Mouse (Mus musculus) left cerebral cortex, postnatal 4 days (tissue): ENCODE data around the gene Xdh. TPM values are rescaled to one million over a fixed set of nuclear protein-coding genes. Genes with fewer than 3 reads are reported as not detected.
"Not testable (repeated sequence)": the region's sequence is repeated elsewhere in the genome, so short reads cannot be mapped to it uniquely, and the experiment has no call there.

Source experiments
- DNase-seq: peaks from one replicate; pipeline ENCODE4 v3.0.0-alpha.2; 2022
- intact Hi-C: fragments of 180-260 bp; cut with DNase I; formaldehyde crosslinking; loops from one replicate; pipeline ENCODE4 v1.15.1; 2025
- total RNA-seq, 2 experiments: library from RNA; stranded (reverse); gene quantifications; 2 replicates each; pipeline ENCODE4 v1.2.3; 2021

Xdh gene
- total RNA-seq, 2 experiments from 2014 or later: 0.38 to 0.58 TPM

DNA sequence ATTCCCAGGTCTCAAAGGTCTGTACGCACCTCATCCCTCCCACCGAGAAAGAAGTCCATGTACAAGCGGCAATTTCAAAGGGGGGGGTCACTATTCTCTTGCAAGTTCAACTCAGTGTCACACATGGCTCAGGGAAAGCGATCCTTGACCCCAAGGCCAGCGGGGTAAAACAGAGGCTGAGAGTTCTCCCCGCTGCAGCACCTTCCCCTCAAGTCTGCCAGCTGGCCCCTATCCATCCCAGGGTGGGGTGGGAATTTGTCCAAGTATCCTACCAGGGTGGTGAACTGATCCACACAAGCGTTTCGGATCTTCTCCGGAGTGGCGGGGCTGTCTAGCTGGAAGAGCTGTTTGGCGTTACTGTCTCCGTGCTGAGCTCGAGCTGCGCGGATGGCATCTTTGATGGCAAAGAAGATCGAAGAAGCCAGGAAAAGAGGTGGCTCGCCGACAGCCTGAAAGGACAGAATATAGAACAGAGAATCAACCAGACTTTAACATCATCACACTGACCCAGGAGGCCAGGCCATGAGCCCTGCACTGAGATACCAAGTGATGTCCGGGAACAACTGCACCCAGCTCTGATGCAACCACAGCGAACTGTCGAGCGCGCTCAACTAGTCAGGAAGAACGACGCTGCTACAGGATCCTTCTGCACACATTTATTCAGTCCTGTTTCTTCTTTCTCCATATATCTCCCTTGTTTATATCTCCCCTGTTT lies 63.8 kb downstream of the Xdh start:
- intact Hi-C loops: loop anchor here (10.0 kb wide), 1 partner anchor 1021 kb away; no protein-coding TSS in a partner anchor
- peak; percentile 31 for DNase-seq

GRCm38 (mm10) chr17:73883332-73883731 lies 66.7 kb downstream of the Xdh start:
- intact Hi-C loops: loop anchor here (2.0 to 10.0 kb wide), 3 partner anchors 136 to 1019 kb away; no protein-coding TSS in a partner anchor
- DNase-seq: no peak

DNA sequence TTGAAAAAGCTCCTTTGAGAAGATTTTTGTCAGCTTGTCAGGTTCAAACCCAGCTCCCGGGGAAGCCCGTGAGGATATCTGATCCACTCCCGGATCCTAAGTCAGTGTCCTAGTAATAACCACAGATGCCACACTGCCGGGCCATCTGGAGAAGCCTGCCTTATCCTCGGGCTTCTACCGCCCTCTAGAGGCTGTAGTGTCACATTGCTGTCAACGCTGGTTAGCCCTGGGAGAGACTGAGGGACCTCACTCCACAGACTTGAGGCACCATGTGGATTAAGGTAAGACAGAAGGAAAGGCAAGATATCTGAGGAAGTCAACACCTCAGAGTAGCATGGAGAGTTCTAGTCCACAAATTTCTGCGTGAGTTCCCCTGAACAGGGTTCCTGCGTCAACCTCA lies 67.8 kb downstream of the Xdh start:
- peak; percentile 83 for DNase-seq
- intact Hi-C loops: loop anchor here (2.0 to 10.0 kb wide), 3 partner anchors 135 to 1017 kb away; no protein-coding TSS in a partner anchor

DNA sequence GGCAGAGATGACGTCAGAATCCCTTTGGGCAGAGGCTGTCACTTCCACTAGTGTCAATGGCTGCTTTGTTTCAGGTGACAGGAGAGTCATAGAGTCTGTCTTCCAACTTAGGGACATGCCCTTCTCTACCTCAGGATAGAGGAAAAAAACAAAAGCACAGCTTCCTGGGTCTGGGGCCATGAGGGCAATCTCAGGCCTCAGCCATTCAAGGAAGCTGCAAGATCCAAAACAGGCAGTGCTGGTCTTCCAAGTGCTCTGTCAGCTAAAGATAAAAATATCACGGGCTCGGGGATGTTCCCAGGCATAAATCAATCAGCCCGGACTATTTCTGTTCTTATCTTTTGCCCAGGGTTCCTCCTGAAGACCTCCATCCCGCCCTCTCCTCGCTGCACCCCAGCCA lies 68.7 kb downstream of the Xdh start:
- intact Hi-C loops: loop anchor here (5.0 to 10.0 kb wide), 2 partner anchors 134 to 1016 kb away; no protein-coding TSS in a partner anchor
- DNase-seq: no peak

- intact Hi-C loops: loop anchor here (5.0 to 10.0 kb wide), 2 partner anchors 133 to 1015 kb away; no protein-coding TSS in a partner anchor
Measured at GRCm38 (mm10) chr17:73880286-73880685, 69.7 kb downstream of the Xdh start.

DNA sequence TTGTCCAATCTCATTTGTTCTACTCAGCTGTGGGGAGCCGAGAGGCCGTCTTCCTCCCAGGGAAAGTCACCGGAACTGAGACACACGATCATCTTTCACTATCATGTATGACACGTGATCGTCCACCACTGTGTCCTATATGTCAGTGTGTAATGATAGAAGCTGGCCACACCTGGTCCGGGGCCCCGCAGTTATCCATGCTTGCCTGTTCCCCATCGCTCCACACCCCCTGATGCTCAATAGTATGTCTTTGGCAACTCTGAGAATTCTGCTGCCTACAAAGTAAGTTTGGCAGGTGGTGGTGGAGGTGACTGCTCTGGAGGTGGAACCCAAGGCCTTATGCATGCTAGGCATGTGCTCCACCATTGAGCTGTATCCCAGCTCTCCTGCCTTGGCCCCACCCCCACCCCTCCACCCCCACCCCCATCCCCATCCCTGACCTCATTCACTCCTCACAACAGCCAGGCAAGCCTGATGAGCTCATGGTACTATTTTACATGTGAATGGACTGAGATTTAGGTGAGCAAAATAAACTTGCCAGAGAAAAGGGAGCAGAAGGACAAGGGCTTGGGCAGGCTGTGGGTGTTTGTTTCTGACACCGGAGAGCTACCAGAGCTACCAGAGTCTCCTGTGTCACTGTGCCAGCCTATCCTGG lies 70.6 kb downstream of the Xdh start:
- DNase-seq: no peak
- intact Hi-C loops: no loop called here

More at GRCm38 (mm10) chr17:73880286-73880685, 69.7 kb downstream of the Xdh start:
- DNase-seq: no peak

DNA sequence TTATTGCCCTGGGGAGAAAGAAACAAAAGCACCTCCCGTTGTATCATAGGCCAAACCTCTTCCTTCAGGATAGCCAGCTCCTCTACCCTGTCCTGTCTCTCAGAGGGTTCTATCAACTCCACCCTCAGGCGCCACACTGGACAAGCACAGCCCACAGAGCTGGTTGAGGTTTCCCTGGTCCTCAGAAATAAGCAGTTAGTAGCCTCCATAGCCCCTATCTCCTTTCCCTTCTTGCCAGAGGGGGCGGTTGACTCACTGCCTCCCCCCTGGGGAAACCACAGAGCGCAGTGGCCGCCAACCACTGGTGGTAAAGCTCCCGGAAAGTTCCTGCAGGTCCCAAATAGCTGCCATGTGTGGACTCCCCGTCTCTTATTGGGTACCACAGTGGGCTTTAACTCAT lies 74.3 kb downstream of the Xdh start:
- intact Hi-C loops: no loop called here

GRCm38 (mm10) chr17:73875268-73875667 lies 74.7 kb downstream of the Xdh start:
- intact Hi-C loops: no loop called here
- no peak for DNase-seq

More for the DNA sequence above, 74.3 kb downstream of the Xdh start:
- no peak for DNase-seq

DNA sequence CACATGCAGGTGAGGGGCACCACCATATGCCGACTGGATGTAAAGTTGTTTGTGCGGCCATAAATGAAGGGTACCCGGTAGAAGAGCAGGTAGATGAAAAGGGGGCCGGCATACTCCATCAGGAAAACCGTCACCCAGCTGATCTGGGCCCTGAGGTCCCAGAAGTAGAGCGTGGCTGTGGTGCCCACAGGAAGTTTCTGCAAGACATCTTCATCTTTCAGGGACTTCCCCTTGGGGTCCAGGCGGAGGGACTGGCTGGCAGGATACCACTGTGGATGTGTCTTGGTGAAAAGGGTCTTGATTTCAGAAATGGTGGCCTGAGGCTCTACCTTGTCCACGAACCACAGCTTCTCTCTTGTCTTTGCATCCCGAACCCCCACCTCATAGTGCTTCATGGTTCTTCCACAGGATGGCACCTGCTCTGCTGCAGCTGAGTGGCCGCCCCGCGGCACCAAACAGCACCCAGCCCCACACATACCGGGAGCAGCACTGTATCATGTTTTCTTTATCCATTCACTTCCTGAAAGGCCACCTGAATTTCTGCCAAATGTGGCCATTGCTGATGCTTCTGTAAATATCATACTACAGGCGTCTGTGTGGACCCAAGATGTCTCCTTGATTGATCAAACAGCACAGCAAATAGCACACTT lies 78.9 kb downstream of the Xdh start:
- intact Hi-C loops: no loop called here
- no peak for DNase-seq

DNA sequence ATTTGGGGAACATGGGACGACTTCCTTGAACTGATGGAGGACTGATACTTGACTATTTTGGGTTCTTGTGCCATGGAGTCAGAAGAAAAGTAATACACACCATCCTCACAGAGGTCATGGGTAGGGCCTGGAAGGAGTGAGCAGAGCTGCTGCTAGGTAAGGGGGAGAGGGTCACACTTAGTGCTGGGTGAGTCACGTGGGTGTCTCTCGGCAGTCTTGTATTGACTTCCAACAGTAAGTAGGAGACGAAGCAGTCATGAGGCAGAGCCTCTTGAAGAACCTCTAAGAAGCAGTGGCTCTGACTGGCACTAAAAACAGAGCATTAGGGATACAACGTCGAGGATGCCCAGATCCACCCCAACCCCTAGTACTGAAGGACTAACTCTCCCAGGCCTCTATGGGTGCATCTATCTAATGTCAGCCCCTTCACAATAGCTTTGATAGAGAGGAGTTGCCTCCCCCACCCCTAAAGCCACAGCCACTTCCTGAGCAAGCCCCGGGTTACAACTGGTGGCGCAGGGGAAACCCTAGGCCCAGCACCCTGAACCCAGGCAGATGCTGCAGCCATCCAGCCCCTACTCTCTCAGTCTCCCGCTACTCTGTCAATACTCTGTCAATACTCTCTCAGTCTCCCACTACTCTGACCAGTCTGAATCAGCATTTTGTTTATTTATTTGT lies 80.8 kb downstream of the Xdh start:
- no peak for DNase-seq
- intact Hi-C loops: no loop called here

- intact Hi-C loops: no loop called here
- DNase-seq: no peak
Measured at GRCm38 (mm10) chr17:73853717-73854116, 96.3 kb downstream of the Xdh start.

DNA sequence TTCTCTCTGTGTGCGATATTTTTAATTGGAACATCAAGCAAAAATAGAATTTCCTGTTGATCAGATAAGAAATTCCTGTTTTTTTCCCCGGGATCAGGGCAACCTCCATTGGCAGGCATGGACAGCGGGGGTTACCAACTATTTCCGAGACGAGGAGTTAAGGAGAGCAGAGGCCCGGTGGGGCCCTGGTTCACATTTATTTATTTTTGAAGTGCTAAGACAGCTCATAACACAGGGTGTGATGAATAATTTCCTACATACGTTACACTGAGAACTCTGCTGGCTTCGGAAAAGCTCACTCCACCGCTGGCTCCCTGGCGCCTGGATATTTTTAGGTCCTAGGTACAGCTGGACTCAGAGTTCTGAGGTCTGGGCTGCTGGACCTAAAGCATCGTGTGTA lies 97.0 kb downstream of the Xdh start:
- no peak for DNase-seq
- intact Hi-C loops: no loop called here

GRCm38 (mm10) chr17:73847399-73847798 lies 102.6 kb downstream of the Xdh start:
- DNase-seq: no peak
- intact Hi-C loops: no loop called here

- intact Hi-C loops: no loop called here
- DNase-seq: no peak
Measured at GRCm38 (mm10) chr17:73845632-73846031, 104.4 kb downstream of the Xdh start.

GRCm38 (mm10) chr17:73842963-73843362 lies 107.0 kb downstream of the Xdh start:
- no peak for DNase-seq
- intact Hi-C loops: no loop called here

- DNase-seq, intact Hi-C loops: not testable (repeated sequence)
Measured at GRCm38 (mm10) chr17:73839876-73840275, 110.1 kb downstream of the Xdh start.

- intact Hi-C loops: no loop called here
- no peak for DNase-seq
Measured at GRCm38 (mm10) chr17:73839086-73839835, 110.7 kb downstream of the Xdh start.

DNA sequence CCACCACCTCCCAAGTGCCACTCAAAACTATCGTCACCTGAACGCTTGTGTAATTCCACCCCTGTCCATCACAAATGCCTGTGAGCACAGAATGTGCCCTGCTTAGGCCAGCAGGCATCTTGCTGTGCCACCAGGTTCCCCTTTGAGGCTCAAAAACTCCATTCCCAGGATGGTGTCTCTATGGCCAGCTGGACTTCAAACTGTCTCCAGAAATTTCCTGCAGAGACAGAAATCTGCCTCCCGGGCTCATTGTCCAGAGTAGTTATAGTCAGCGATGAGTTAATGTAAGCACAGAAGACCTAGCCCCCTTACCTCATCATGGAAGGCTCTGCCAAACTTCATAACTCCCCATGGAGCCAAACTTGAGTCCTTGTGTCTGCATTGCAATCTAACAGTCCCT lies 112.8 kb downstream of the Xdh start:
- intact Hi-C loops: no loop called here
- no peak for DNase-seq

GRCm38 (mm10) chr17:73836601-73837000 lies 113.4 kb downstream of the Xdh start:
- intact Hi-C loops: no loop called here
- DNase-seq: no peak
